Mouse (Mus musculus) E14TG2a.4 (cell line): ENCODE measurements at regions not wholly inside any gene's neighbourhood (a gene's known extent, or its start where the extent isn't known, plus 50 kb on each side); places are given as distances from the start of the nearest gene placed in this dataset.

ENCODE experiments used
- CTCF ChIP-seq: conservative IDR thresholded peaks from 2 replicates; pipeline ENCODE4 v1.5.1; 2014; ENCODE audit warnings: low read length
- NANOG ChIP-seq: IDR thresholded peaks from 2 replicates; pipeline ENCODE4 v1.6.1; 2014; ENCODE audit warnings: borderline replicate concordance, low read length, mixed read lengths

DNA sequence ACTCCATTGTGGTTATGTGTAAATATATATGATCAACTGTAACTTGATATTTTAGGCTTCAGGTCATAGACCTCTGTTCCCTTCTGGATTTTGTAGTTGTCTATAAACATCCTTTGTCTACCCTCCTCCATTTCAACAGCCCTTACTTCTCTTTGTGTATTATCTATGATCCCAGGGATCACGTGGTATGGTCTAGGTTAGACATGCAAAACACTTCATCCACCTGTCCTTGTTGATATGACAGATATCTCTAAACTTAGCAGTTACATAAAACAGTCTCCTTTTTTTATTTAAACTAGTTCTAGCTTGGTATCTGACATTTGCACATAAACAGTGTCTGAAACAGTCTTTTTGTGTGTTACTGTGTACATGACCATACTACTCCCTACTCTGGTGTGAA lies 107.6 kb upstream of the Klf7 start:
- no peak for TF ChIP-seq CTCF
- no peak for TF ChIP-seq NANOG
